Mouse (Mus musculus): ENCODE results near the gene Art3. TPM values are rescaled to one million over a fixed set of nuclear protein-coding genes. Genes with fewer than 3 reads are reported as not detected.

Art3 gene
- polyA plus RNA-seq, 1 experiment from 2014 or later, result 0.78 TPM

DNA sequence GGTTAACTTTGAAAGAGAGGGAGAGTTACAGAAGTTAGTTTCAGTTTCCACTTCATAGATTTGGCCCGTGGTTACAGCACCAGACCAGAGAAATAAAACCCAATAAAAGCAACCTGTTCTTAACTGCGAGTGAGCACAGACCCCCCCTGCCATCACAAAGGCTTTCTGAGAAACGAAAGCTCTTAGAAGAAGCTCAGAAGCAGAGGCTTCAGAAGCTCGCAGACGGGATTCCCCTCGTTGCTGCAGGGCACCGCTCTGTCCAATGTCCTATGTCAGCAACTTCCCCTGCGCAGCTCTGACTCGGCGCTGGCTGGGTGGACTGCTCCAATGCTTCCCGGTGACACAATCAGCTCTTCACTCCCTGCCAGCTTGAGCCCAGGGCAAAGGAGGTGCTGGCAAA, 21.9 kb downstream of the Art3 start:
- Histone ChIP-seq H3K9me3 (ENCODE audit: control insufficient read depth, low read length) (no peaks in the 10 kb centered on the region), H3K36me3 (ENCODE audit: control insufficient read depth, insufficient read depth, low read length) (no peaks in the 10 kb centered on the region), H3K4me2 (no peak overlapping the region), H3K27ac (ENCODE audit: low read depth, low read length) (no peak overlapping the region), H3K9ac (ENCODE audit: low read length) (no peak overlapping the region), H3K4me3 (ENCODE audit: low read depth, low read length) (no peak overlapping the region), H3K27me3 (ENCODE audit: control insufficient read depth, insufficient read depth, low read length) (no peaks in the 10 kb centered on the region), H3K4me1 (ENCODE audit: control insufficient read depth, insufficient read depth, low read length) (no peaks in the 10 kb centered on the region; the same call in 1 of the 2 replicates)
- WGBS, result 70% methylated on average over 11 of the region's 11 CpGs
- ATAC-seq (ENCODE audit: low FRiP score) (no peak), DNase-seq (ENCODE audit: low spot score, missing footprints) (no peak)

GRCm38 (mm10) chr5:92358033-92358432, 26.4 kb downstream of the Art3 start:
- no peak for ATAC-seq (ENCODE audit: low FRiP score)
- 62% methylated on average over 12 of the region's 12 CpGs for WGBS
- DNase-seq (ENCODE audit: low spot score, missing footprints), result no peak
- Histone ChIP-seq H3K4me3 (ENCODE audit: low read depth, low read length) (no peak overlapping the region), H3K4me2 (no peak overlapping the region), H3K9ac (ENCODE audit: low read length) (no peak overlapping the region), H3K27ac (ENCODE audit: low read depth, low read length) (no peak overlapping the region), H3K27me3 (ENCODE audit: control insufficient read depth, insufficient read depth, low read length) (no peaks in the 10 kb centered on the region), H3K36me3 (ENCODE audit: control insufficient read depth, insufficient read depth, low read length) (no peaks in the 10 kb centered on the region), H3K4me1 (ENCODE audit: control insufficient read depth, insufficient read depth, low read length) (no peaks in the 10 kb centered on the region), H3K9me3 (ENCODE audit: control insufficient read depth, low read length) (no peaks in the 10 kb centered on the region)

DNA sequence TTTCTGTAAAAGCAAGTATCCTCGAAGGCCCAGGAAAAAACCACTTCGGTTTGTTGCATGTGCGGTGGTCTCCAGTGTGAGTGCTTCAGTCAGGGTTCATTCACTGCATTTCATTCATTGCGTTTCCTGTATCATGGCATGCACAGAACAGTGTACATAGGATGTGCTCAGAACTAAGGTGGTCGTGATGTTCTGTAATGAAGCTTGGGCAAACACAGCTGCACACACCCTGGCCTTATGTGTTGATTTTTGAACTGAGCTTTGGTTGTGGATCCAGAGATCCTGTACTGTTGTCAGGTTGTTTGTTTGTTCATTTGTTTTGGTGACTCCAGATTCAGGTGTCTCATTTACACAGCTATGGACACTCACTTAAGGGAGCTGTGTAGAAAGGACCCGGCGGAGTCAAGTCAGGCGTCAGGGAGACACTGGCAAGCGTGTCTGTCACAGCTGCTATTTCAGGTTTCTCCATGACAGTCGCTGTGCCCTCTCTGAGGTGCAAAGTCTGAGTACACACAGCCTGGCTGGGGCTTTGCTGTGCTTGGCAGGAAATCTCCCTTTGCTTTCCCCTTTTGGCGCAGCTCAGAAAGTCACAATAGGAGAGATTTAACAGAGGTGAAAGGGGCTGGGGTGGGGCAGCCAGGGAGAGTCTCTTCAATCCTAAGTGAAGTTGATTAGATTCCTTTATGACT, 27.3 kb downstream of the Art3 start:
- 78% methylated on average over 11 of the region's 11 CpGs for WGBS
- no peak for ATAC-seq (ENCODE audit: low FRiP score)
- Histone ChIP-seq H3K4me3 (ENCODE audit: low read depth, low read length) (no peak overlapping the region), H3K4me1 (ENCODE audit: control insufficient read depth, insufficient read depth, low read length) (no peaks in the 10 kb centered on the region), H3K9me3 (ENCODE audit: control insufficient read depth, low read length) (no peaks in the 10 kb centered on the region), H3K36me3 (ENCODE audit: control insufficient read depth, insufficient read depth, low read length) (no peaks in the 10 kb centered on the region), H3K27ac (ENCODE audit: low read depth, low read length) (no peak overlapping the region), H3K27me3 (ENCODE audit: control insufficient read depth, insufficient read depth, low read length) (no peaks in the 10 kb centered on the region), H3K9ac (ENCODE audit: low read length) (no peak overlapping the region), H3K4me2 (no peak overlapping the region)
- DNase-seq (ENCODE audit: low spot score, missing footprints), result no peak

GRCm38 (mm10) chr5:92363179-92363578, 31.6 kb downstream of the Art3 start:
- Histone ChIP-seq H3K4me3 (ENCODE audit: low read depth, low read length) (no peak overlapping the region), H3K27ac (ENCODE audit: low read depth, low read length) (no peak overlapping the region), H3K9ac (ENCODE audit: low read length) (no peak overlapping the region), H3K4me2 (no peak overlapping the region), H3K4me1 (ENCODE audit: control insufficient read depth, insufficient read depth, low read length) (no peaks in the 10 kb centered on the region), H3K27me3 (ENCODE audit: control insufficient read depth, insufficient read depth, low read length) (no peaks in the 10 kb centered on the region), H3K36me3 (ENCODE audit: control insufficient read depth, insufficient read depth, low read length) (no peaks in the 10 kb centered on the region), H3K9me3 (ENCODE audit: control insufficient read depth, low read length) (no peaks in the 10 kb centered on the region)
- DNase-seq (ENCODE audit: low spot score, missing footprints), result peak; percentile 86
- WGBS, result 9% methylated on average over 4 of the region's 4 CpGs
- ATAC-seq (ENCODE audit: low FRiP score), result no peak

- Histone ChIP-seq H3K4me2 (no peak overlapping the region), H3K27ac (ENCODE audit: low read depth, low read length) (no peak overlapping the region), H3K36me3 (ENCODE audit: control insufficient read depth, insufficient read depth, low read length) (no peaks in the 10 kb centered on the region), H3K4me3 (ENCODE audit: low read depth, low read length) (no peak overlapping the region), H3K4me1 (ENCODE audit: control insufficient read depth, insufficient read depth, low read length) (no peaks in the 10 kb centered on the region), H3K27me3 (ENCODE audit: control insufficient read depth, insufficient read depth, low read length) (no peaks in the 10 kb centered on the region), H3K9ac (ENCODE audit: low read length) (no peak overlapping the region), H3K9me3 (ENCODE audit: control insufficient read depth, low read length) (no peaks in the 10 kb centered on the region)
- ATAC-seq (ENCODE audit: low FRiP score), result no peak
- WGBS, result 91% methylated on average over 5 of the region's 5 CpGs
- DNase-seq (ENCODE audit: low spot score, missing footprints), result peak; percentile 57
These were observed 32.4 kb downstream of the Art3 start for GRCm38 (mm10) chr5:92364011-92364410.

GRCm38 (mm10) chr5:92365146-92365705, 33.6 kb downstream of the Art3 start:
- no peaks in the 10 kb centered on the region for H3K9me3 ChIP-seq (ENCODE audit: control insufficient read depth, low read length)
- no peak overlapping the region for H3K4me3 ChIP-seq (ENCODE audit: low read depth, low read length)
- no peaks in the 10 kb centered on the region for H3K36me3 ChIP-seq (ENCODE audit: control insufficient read depth, insufficient read depth, low read length)
- H3K4me1 ChIP-seq (ENCODE audit: control insufficient read depth, insufficient read depth, low read length), result no peaks in the 10 kb centered on the region
- H3K9ac ChIP-seq (ENCODE audit: low read length), result no peak overlapping the region
- 78% methylated on average over 11 of the region's 11 CpGs for WGBS
- H3K4me2 ChIP-seq, result no peak overlapping the region
- H3K27ac ChIP-seq (ENCODE audit: low read depth, low read length), result no peak overlapping the region
- DNase-seq (ENCODE audit: low spot score, missing footprints) (peak; percentile 49), ATAC-seq (ENCODE audit: low FRiP score) (no peak)
- H3K27me3 ChIP-seq (ENCODE audit: control insufficient read depth, insufficient read depth, low read length), result no peaks in the 10 kb centered on the region

DNA sequence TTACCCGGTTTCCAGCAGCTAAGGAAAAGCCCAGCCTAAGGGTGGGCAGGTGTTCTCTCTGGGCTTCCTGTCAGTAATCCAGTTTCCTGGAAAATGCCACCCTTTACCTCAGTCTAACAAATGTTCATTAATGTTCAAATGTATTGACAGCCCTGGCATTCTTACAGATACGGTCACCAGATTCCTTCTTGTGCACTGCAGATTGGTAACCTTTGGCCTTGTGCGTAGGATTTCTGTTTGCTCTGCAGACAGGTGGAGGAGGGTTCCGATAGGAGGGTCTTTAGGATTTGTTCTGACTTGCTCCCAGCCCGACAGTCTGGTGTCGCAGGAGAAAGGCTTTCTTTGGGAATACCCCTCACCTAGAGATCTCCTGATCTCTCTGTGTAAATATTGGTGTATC, 34.9 kb downstream of the Art3 start:
- Histone ChIP-seq H3K4me1 (ENCODE audit: control insufficient read depth, insufficient read depth, low read length) (no peaks in the 10 kb centered on the region), H3K27ac (ENCODE audit: low read depth, low read length) (no peak overlapping the region), H3K4me2 (no peak overlapping the region), H3K9ac (ENCODE audit: low read length) (no peak overlapping the region), H3K4me3 (ENCODE audit: low read depth, low read length) (no peak overlapping the region), H3K9me3 (ENCODE audit: control insufficient read depth, low read length) (no peaks in the 10 kb centered on the region), H3K27me3 (ENCODE audit: control insufficient read depth, insufficient read depth, low read length) (no peaks in the 10 kb centered on the region), H3K36me3 (ENCODE audit: control insufficient read depth, insufficient read depth, low read length) (no peaks in the 10 kb centered on the region)
- DNase-seq (ENCODE audit: low spot score, missing footprints) (peak; percentile 72), ATAC-seq (ENCODE audit: low FRiP score) (no peak)
- WGBS, result 83% methylated on average over 6 of the region's 6 CpGs

GRCm38 (mm10) chr5:92368392-92368791, 36.8 kb downstream of the Art3 start:
- H3K4me1 ChIP-seq (ENCODE audit: control insufficient read depth, insufficient read depth, low read length), result no peaks in the 10 kb centered on the region
- H3K9me3 ChIP-seq (ENCODE audit: control insufficient read depth, low read length), result no peaks in the 10 kb centered on the region
- H3K27ac ChIP-seq (ENCODE audit: low read depth, low read length), result no peak overlapping the region
- peak; percentile 45 for DNase-seq (ENCODE audit: low spot score, missing footprints)
- H3K36me3 ChIP-seq (ENCODE audit: control insufficient read depth, insufficient read depth, low read length), result no peaks in the 10 kb centered on the region
- 86% methylated on average over 10 of the region's 10 CpGs for WGBS
- no peaks in the 10 kb centered on the region for H3K27me3 ChIP-seq (ENCODE audit: control insufficient read depth, insufficient read depth, low read length)
- no peak overlapping the region for H3K4me3 ChIP-seq (ENCODE audit: low read depth, low read length)
- no peak overlapping the region for H3K4me2 ChIP-seq
- ATAC-seq (ENCODE audit: low FRiP score), result no peak
- H3K9ac ChIP-seq (ENCODE audit: low read length), result no peak overlapping the region

GRCm38 (mm10) chr5:92369151-92369994, 37.7 kb downstream of the Art3 start:
- no peak overlapping the region for H3K27ac ChIP-seq (ENCODE audit: low read depth, low read length)
- no peaks in the 10 kb centered on the region for H3K36me3 ChIP-seq (ENCODE audit: control insufficient read depth, insufficient read depth, low read length)
- no peak overlapping the region for H3K4me2 ChIP-seq
- ATAC-seq (ENCODE audit: low FRiP score), result peak; percentile 70
- no peaks in the 10 kb centered on the region for H3K9me3 ChIP-seq (ENCODE audit: control insufficient read depth, low read length)
- WGBS, result 77% methylated on average over 13 of the region's 13 CpGs
- DNase-seq (ENCODE audit: low spot score, missing footprints), result peak; percentile 82
- no peak overlapping the region for H3K9ac ChIP-seq (ENCODE audit: low read length)
- H3K4me1 ChIP-seq (ENCODE audit: control insufficient read depth, insufficient read depth, low read length), result no peaks in the 10 kb centered on the region
- H3K4me3 ChIP-seq (ENCODE audit: low read depth, low read length), result no peak overlapping the region
- no peaks in the 10 kb centered on the region for H3K27me3 ChIP-seq (ENCODE audit: control insufficient read depth, insufficient read depth, low read length)

Measured in midbrain, embryonic 11.5 days (tissue).